Mouse (Mus musculus) embryonic fibroblast, embryonic 13.5 days (primary cell): ENCODE results near the gene Fam171a2.

ENCODE experiments used
- CTCF ChIP-seq: IDR thresholded peaks from 2 replicates; pipeline ENCODE4 v1.5.1; 2011; ENCODE audit warnings: mild to moderate bottlenecking, control low read depth, low read length, moderate library complexity, borderline replicate concordance; ENCODE audit not compliant: insufficient read depth
- POLR2A ChIP-seq: IDR thresholded peaks from 2 replicates; pipeline ENCODE4 v1.6.1; 2011; ENCODE audit warnings: low read depth, mild to moderate bottlenecking, control low read depth, low read length, moderate library complexity

DNA sequence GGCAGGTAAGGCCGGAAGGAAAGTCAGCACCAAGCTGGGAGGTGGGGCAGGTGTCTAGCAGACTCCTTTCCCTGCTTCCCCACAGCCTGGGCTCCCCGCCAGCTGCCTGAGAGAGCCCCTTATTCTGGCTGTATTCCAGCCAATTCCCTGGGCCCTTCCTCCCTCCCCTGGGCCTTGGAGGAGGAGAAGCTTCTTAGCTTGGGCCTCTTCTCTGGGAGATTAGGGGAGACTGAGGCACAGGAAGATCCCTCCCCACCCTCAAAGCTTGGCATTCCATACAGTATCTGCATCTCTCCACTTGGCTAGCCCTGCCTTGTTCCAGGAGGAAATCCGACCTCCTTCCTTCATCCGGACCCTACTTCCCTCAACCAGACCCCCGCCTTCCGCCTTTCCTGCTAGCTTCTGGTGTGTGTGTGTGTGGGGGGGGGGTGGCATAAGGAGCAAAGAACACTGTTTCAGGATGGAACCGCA lies 1.6 kb downstream of the Fam171a2 start:
- TF ChIP-seq CTCF, result no peak
- no peak for TF ChIP-seq POLR2A
